Mouse (Mus musculus): Measurements from ENCODE around the gene Rbp7. TPM values are rescaled to one million over a fixed set of nuclear protein-coding genes. Genes with fewer than 3 reads are reported as not detected.
"Not testable (repeated sequence)": the region's sequence is repeated elsewhere in the genome, so short reads cannot be mapped to it uniquely, and the experiment has no call there.

The Rbp7 gene
- polyA plus RNA-seq, 1 experiment: not detected

DNA sequence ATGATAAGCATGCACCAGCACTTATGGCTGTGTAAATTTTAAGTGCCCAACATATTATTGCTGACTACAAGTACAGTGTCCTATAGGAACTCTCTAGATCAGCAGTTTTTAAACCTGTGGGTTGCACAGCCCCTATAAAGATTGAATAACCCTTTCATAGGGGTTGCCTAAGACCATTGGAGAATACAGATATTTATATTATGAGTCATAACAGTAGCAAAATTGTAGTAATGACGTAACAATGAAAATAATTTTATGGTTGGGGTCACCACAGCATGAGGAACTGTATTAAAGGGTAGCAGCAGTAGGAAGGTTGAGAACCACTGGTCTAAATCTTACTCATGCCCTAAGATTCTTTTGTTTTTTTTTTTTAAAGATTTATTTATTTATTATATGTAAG lies 4.6 kb upstream of the Rbp7 start:
- H3K27me3 ChIP-seq (ENCODE audit: control insufficient read depth): no peaks in the 10 kb centered on the region
- H3K4me3 ChIP-seq (replicated peaks): no peak overlapping the region
- no peaks in the 10 kb centered on the region for H3K36me3 ChIP-seq (ENCODE audit: control insufficient read depth)
- peaks cover 1% of the 10 kb centered on the region; the same call in 1 of the 2 replicates for H3K4me1 ChIP-seq (ENCODE audit: control insufficient read depth)
- H3K9me3 ChIP-seq (ENCODE audit: control insufficient read depth, low read length): no peaks in the 10 kb centered on the region
- TF ChIP-seq TAL1 (IDR thresholded peaks at IDR 0.05; ENCODE audit: low read length) (no peak), GATA1 (IDR thresholded peaks at IDR 0.05; ENCODE audit: low read length) (no peak)

DNA sequence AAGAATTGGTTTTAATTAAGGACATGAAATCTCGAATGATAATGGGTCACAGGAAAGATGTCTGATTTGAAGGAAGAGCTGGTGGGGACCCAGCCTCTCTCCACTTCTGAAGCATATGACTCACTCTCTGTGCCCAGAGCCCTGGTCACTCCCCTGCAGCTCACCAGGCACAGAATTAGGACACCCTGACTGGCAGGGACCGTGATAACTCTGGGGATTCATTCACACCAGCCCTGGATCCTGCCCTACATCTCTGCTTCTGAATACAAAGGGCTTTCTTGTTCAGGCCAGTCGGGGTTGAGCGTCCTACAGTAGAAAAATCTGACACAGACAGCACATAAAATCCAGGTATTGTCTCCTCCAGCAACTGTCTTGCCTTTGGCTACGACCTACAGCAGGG lies 3.7 kb upstream of the Rbp7 start:
- H3K4me3 ChIP-seq (replicated peaks): no peak overlapping the region
- no peak for TF ChIP-seq TAL1 (IDR thresholded peaks at IDR 0.05; ENCODE audit: low read length)
- no peak for TF ChIP-seq GATA1 (IDR thresholded peaks at IDR 0.05; ENCODE audit: low read length)
- no peaks in the 10 kb centered on the region for H3K27me3 ChIP-seq (ENCODE audit: control insufficient read depth)
- no peaks in the 10 kb centered on the region for H3K36me3 ChIP-seq (ENCODE audit: control insufficient read depth)
- H3K4me1 ChIP-seq (ENCODE audit: control insufficient read depth): peaks cover under 1% of the 10 kb centered on the region; the same call in 1 of the 2 replicates
- H3K9me3 ChIP-seq (ENCODE audit: control insufficient read depth, low read length): no peaks in the 10 kb centered on the region

- no peak overlapping the region for H3K4me3 ChIP-seq (replicated peaks)
- TF ChIP-seq GATA1 (IDR thresholded peaks at IDR 0.05; ENCODE audit: low read length) (no peak), TAL1 (IDR thresholded peaks at IDR 0.05; ENCODE audit: low read length) (no peak)
- no peaks in the 10 kb centered on the region for H3K36me3 ChIP-seq (ENCODE audit: control insufficient read depth)
- H3K4me1 ChIP-seq (ENCODE audit: control insufficient read depth): no peaks in the 10 kb centered on the region
- H3K27me3 ChIP-seq (ENCODE audit: control insufficient read depth): no peaks in the 10 kb centered on the region
- H3K9me3 ChIP-seq (ENCODE audit: control insufficient read depth, low read length): no peaks in the 10 kb centered on the region
Observed at GRCm38 (mm10) chr4:149457831-149458430, 3.2 kb upstream of the Rbp7 start.

GRCm38 (mm10) chr4:149457163-149457562 lies 2.4 kb upstream of the Rbp7 start:
- H3K4me3 ChIP-seq (replicated peaks); H3K9me3 ChIP-seq (ENCODE audit: control insufficient read depth, low read length); H3K27me3 ChIP-seq (ENCODE audit: control insufficient read depth); H3K4me1 ChIP-seq (ENCODE audit: control insufficient read depth); H3K36me3 ChIP-seq (ENCODE audit: control insufficient read depth): not testable (repeated sequence)

DNA sequence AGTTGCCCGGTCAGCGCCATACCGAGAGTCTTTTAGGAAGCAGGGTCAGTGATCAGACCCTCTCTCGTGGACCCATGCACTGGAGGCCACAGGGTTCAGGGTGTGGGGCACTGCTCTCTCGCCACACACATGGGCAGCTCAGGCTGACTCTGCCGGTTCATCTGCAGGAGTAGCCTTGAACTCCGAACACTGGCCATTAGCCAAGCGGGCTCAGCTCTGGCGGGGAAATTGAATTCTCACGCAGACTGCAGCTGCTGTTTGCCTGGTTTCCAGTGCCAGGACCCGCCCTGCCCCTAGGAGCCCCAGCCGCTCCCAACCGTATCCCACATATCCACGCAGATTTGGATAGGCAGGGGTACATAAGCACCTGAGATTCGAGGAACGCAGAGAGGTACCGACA lies 515 bp downstream of the Rbp7 start:
- Histone ChIP-seq H3K27me3 (ENCODE audit: control insufficient read depth) (no peaks in the 10 kb centered on the region), H3K9me3 (ENCODE audit: control insufficient read depth, low read length) (no peaks in the 10 kb centered on the region; the same call in 1 of the 2 replicates), H3K36me3 (ENCODE audit: control insufficient read depth) (no peaks in the 10 kb centered on the region), H3K4me3 (replicated peaks) (no peak overlapping the region), H3K4me1 (ENCODE audit: control insufficient read depth) (no peaks in the 10 kb centered on the region; the same call in 1 of the 2 replicates)
- TF ChIP-seq GATA1 (IDR thresholded peaks at IDR 0.05; ENCODE audit: low read length) (no peak), TAL1 (IDR thresholded peaks at IDR 0.05; ENCODE audit: low read length) (no peak)

GRCm38 (mm10) chr4:149453656-149454055 lies 1.1 kb downstream of the Rbp7 start:
- H3K9me3 ChIP-seq (ENCODE audit: control insufficient read depth, low read length): no peaks in the 10 kb centered on the region; the same call in 1 of the 2 replicates
- no peak overlapping the region for H3K4me3 ChIP-seq (replicated peaks)
- no peaks in the 10 kb centered on the region; the same call in 1 of the 2 replicates for H3K4me1 ChIP-seq (ENCODE audit: control insufficient read depth)
- no peaks in the 10 kb centered on the region for H3K27me3 ChIP-seq (ENCODE audit: control insufficient read depth)
- no peaks in the 10 kb centered on the region for H3K36me3 ChIP-seq (ENCODE audit: control insufficient read depth)
- no peak for TF ChIP-seq GATA1 (IDR thresholded peaks at IDR 0.05; ENCODE audit: low read length)
- no peak for TF ChIP-seq TAL1 (IDR thresholded peaks at IDR 0.05; ENCODE audit: low read length)

DNA sequence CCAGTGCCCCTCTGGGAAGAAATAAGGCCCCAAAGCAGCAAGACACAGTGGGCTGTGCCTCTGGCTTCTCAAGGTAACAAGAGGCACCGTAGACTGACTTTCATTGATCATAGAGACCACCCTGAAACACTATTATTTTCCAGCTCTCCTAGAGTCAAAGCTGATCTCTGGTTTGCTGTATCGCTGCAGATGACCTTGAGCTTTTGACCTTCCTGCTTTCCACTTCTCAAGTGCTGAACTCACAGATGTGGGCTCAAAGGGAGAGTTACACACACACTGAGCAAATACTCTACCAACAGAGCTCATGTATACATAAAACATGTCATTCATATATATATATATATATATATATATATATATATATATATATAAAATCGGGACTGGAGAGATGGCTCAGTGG lies 4.1 kb downstream of the Rbp7 start:
- Histone ChIP-seq H3K9me3 (ENCODE audit: control insufficient read depth, low read length) (no peaks in the 10 kb centered on the region; the same call in 1 of the 2 replicates), H3K4me3 (replicated peaks) (no peak overlapping the region), H3K36me3 (ENCODE audit: control insufficient read depth) (no peaks in the 10 kb centered on the region), H3K27me3 (ENCODE audit: control insufficient read depth) (no peaks in the 10 kb centered on the region), H3K4me1 (ENCODE audit: control insufficient read depth) (peaks cover 9% of the 10 kb centered on the region)
- TF ChIP-seq GATA1 (IDR thresholded peaks at IDR 0.05; ENCODE audit: low read length) (no peak), TAL1 (IDR thresholded peaks at IDR 0.05; ENCODE audit: low read length) (no peak)

DNA sequence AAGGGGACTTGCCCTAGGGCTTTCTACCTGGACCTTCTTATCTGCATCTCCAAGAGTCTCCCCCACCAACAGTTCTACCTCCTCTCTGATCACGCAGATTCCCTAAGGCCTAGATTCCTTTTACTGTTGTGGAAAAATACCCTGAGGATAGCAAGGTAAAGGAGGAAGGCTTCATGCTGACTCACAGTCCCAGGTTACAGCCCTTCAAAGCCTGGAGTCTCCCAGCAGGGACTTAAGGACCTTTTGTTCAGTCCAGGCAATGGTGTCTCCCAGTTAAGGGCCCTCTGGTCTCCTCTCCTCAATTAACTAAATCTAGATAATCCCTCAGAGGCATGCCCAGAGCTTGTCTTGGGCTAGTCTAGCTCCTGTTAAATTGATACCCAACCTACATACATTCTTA lies 8.5 kb downstream of the Rbp7 start:
- no peaks in the 10 kb centered on the region for H3K36me3 ChIP-seq (ENCODE audit: control insufficient read depth)
- H3K4me3 ChIP-seq (replicated peaks): peak overlapping the region; percentile 62
- no peaks in the 10 kb centered on the region for H3K9me3 ChIP-seq (ENCODE audit: control insufficient read depth, low read length)
- peaks cover 22% of the 10 kb centered on the region for H3K4me1 ChIP-seq (ENCODE audit: control insufficient read depth)
- TF ChIP-seq TAL1 (IDR thresholded peaks at IDR 0.05; ENCODE audit: low read length): no peak
- no peak for TF ChIP-seq GATA1 (IDR thresholded peaks at IDR 0.05; ENCODE audit: low read length)
- no peaks in the 10 kb centered on the region for H3K27me3 ChIP-seq (ENCODE audit: control insufficient read depth)

DNA sequence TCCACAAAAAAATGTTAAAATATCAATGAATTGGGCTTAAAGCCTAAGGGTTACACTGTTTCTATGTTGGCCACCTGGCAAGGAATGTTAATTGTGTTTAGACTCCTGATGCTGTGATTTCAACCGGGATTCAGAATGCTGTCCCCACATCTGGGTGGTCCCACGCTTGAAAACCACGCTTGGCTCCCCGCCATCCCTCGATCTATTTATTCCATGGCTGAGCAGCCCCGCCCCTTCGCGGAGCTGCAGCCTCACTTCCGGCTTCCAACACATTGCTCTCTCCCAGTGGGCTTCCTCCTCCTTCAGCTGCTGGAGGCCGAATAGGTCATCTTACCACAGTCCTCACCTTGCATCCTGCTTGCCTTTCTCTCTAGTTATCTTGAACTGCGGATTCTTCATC lies 8.9 kb downstream of the Rbp7 start:
- peak overlapping the region; percentile 62 for H3K4me3 ChIP-seq (replicated peaks)
- no peaks in the 10 kb centered on the region for H3K9me3 ChIP-seq (ENCODE audit: control insufficient read depth, low read length)
- TF ChIP-seq TAL1 (IDR thresholded peaks at IDR 0.05; ENCODE audit: low read length): no peak
- TF ChIP-seq GATA1 (IDR thresholded peaks at IDR 0.05; ENCODE audit: low read length): no peak
- peaks cover 22% of the 10 kb centered on the region for H3K4me1 ChIP-seq (ENCODE audit: control insufficient read depth)
- H3K27me3 ChIP-seq (ENCODE audit: control insufficient read depth): no peaks in the 10 kb centered on the region
- no peaks in the 10 kb centered on the region for H3K36me3 ChIP-seq (ENCODE audit: control insufficient read depth)
